Mouse (Mus musculus): ENCODE measurements at regions not wholly inside any gene's neighbourhood (a gene's known extent, or its start where the extent isn't known, plus 50 kb on each side); places are given as distances from the start of the nearest gene placed in this dataset.

DNA sequence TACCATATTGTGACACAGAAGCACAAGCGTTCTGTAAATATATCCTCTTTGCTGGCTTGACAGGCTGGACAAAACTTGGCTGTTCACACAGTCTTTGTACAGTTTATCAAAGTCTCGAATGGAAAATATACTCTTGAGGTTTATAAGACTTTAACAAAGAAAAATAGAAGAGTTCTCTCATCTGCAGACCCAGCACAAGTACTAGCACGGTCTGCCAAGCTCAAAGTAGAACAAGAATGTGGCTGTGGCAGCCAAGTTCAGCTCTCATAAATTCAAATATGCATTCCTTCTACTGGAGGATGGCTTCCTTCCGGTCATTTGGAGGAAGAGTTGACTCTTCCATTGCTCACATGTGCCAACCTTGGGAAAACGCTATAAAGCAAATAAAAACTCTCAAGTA lies 151.2 kb upstream of the Pik3r1 start:
- 83% methylated on average over 5 of the region's 5 CpGs for WGBS
- no peak for DNase-seq (ENCODE audit: extremely low read depth, low read depth, low spot score)
- H3K4me3 ChIP-seq (ENCODE audit: insufficient read depth, low read depth, low read length): no peak overlapping the region
- no peak overlapping the region for H3K27ac ChIP-seq (replicated peaks; ENCODE audit: insufficient read depth, low read depth, low read length)
- H3K36me3 ChIP-seq (ENCODE audit: control insufficient read depth, insufficient read depth, low read length): no peaks in the 10 kb centered on the region
- H3K27me3 ChIP-seq (ENCODE audit: control insufficient read depth, insufficient read depth, low read length): no peaks in the 10 kb centered on the region
- H3K4me1 ChIP-seq (ENCODE audit: control insufficient read depth, insufficient read depth, low read length): peaks cover 12% of the 10 kb centered on the region
- no peak for TF ChIP-seq POLR2A (IDR thresholded peaks at IDR 0.05; ENCODE audit: extremely low read depth, insufficient read depth, low read length)
- no peak for TF ChIP-seq CTCF (IDR thresholded peaks at IDR 0.05; ENCODE audit: low read depth, low read length)
- H3K9ac ChIP-seq (ENCODE audit: low read depth, low read length): no peak overlapping the region
- no peaks in the 10 kb centered on the region for H3K79me2 ChIP-seq (ENCODE audit: control insufficient read depth, insufficient read depth, low read length)

DNA sequence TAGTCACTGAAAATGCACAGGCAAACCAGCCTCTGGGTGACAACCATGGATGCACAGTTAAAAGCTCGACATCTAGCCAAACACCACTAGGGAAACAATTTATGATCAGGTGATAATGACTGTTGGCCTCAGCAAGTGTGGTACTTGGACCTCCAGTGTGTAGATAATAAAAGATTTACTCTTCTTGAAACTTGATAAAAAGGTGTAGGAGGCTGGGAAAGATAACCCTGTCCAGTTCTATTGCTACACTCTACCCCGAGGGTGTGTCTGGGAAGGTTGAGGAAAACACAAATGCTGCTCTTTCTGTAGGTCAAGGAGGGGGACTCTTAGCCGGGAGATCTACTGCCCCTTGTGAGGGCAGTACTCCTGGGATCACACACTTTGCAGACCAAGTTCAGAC lies 152.4 kb upstream of the Pik3r1 start:
- 86% methylated on average over 3 of the region's 3 CpGs for WGBS
- H3K4me1 ChIP-seq (ENCODE audit: control insufficient read depth, insufficient read depth, low read length): peaks cover 13% of the 10 kb centered on the region
- no peak for DNase-seq (ENCODE audit: extremely low read depth, low read depth, low spot score)
- no peaks in the 10 kb centered on the region for H3K36me3 ChIP-seq (ENCODE audit: control insufficient read depth, insufficient read depth, low read length)
- H3K9ac ChIP-seq (ENCODE audit: low read depth, low read length): no peak overlapping the region
- H3K79me2 ChIP-seq (ENCODE audit: control insufficient read depth, insufficient read depth, low read length): no peaks in the 10 kb centered on the region
- TF ChIP-seq POLR2A (IDR thresholded peaks at IDR 0.05; ENCODE audit: extremely low read depth, insufficient read depth, low read length) (no peak), CTCF (IDR thresholded peaks at IDR 0.05; ENCODE audit: low read depth, low read length) (no peak)
- no peak overlapping the region for H3K27ac ChIP-seq (replicated peaks; ENCODE audit: insufficient read depth, low read depth, low read length)
- H3K27me3 ChIP-seq (ENCODE audit: control insufficient read depth, insufficient read depth, low read length): no peaks in the 10 kb centered on the region
- H3K4me3 ChIP-seq (ENCODE audit: insufficient read depth, low read depth, low read length): no peak overlapping the region

DNA sequence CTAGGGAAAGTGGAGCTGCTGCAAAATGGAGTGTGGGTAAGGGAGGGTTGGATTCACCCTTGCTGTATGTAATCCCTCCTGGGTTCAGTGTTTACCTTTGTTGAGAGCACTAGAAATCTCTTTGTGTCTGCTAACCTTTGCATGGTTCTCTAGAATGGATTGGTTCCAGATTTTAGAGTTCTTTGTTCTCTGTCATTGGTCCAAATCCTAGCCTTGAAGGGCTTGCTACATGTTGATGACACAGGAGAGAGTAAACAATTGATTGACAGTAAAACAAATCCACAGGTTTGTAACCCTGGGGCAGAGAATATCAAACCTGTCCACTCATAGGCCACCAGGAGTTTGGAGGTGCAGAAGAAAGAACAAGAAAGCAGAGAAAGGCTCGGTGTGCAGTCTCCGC lies 156.6 kb upstream of the Pik3r1 start:
- no peaks in the 10 kb centered on the region for H3K36me3 ChIP-seq (ENCODE audit: control insufficient read depth, insufficient read depth, low read length)
- no peak overlapping the region for H3K4me3 ChIP-seq (ENCODE audit: insufficient read depth, low read depth, low read length)
- DNase-seq (ENCODE audit: extremely low read depth, low read depth, low spot score): peak; percentile 98
- no peak for TF ChIP-seq CTCF (IDR thresholded peaks at IDR 0.05; ENCODE audit: low read depth, low read length)
- peak overlapping the region; percentile 29 for H3K9ac ChIP-seq (ENCODE audit: low read depth, low read length)
- peaks cover 8% of the 10 kb centered on the region for H3K4me1 ChIP-seq (ENCODE audit: control insufficient read depth, insufficient read depth, low read length)
- H3K79me2 ChIP-seq (ENCODE audit: control insufficient read depth, insufficient read depth, low read length): no peaks in the 10 kb centered on the region
- WGBS: 37% methylated on average over 2 of the region's 2 CpGs
- peak overlapping the region; percentile 87 for H3K27ac ChIP-seq (replicated peaks; ENCODE audit: insufficient read depth, low read depth, low read length)
- H3K27me3 ChIP-seq (ENCODE audit: control insufficient read depth, insufficient read depth, low read length): no peaks in the 10 kb centered on the region

DNA sequence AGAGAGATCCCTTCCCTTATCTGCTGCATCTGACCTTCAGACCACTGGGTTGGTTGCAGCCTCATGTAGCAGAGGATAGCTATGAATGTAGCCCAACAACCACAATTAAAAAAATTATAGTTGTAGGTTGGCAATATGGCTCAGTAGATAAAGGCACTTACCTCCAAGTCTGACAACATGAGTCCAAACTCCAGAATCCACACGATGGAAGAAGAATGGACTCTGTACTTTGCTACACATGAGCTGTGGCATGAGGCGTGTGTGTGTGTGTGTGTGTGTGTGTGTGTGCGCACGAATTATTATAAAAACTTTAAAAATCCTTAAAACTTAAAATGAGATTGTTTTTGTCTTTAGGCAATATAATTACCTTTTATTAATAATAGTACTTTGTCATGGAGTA lies 163.2 kb upstream of the Pik3r1 start:
- peak; percentile 91 for DNase-seq (ENCODE audit: extremely low read depth, low read depth, low spot score)
- 36% methylated on average over 4 of the region's 4 CpGs for WGBS
- no peak overlapping the region for H3K4me3 ChIP-seq (ENCODE audit: insufficient read depth, low read depth, low read length)

DNA sequence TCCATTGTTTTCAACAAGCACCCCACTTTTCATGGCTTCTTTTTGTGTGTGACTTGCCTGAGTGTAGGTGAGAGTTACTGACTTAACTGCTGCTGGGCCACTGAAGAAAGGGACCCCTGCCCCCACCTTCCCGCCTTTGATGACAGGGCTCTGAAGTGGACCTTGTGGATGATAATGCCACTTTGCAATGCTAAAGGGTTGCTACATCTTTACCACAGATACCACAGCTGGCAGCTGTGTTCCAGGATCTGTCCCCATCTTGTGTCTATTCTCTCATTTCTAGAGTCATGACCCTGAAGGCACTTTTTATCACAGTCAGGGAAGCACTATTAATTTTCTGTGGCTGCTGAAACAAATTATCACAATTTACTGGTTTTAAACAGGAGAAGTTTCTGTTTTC lies 163.9 kb upstream of the Pik3r1 start:
- H3K4me1 ChIP-seq (ENCODE audit: control insufficient read depth, insufficient read depth, low read length): peaks cover 11% of the 10 kb centered on the region
- no peak for TF ChIP-seq CTCF (IDR thresholded peaks at IDR 0.05; ENCODE audit: low read depth, low read length)
- no peak for TF ChIP-seq POLR2A (IDR thresholded peaks at IDR 0.05; ENCODE audit: extremely low read depth, insufficient read depth, low read length)
- no peaks in the 10 kb centered on the region for H3K27me3 ChIP-seq (ENCODE audit: control insufficient read depth, insufficient read depth, low read length)
- no peak overlapping the region for H3K27ac ChIP-seq (replicated peaks; ENCODE audit: insufficient read depth, low read depth, low read length)
- WGBS: 95% methylated on average over 1 of the region's 1 CpGs
- H3K9ac ChIP-seq (ENCODE audit: low read depth, low read length): no peak overlapping the region
- DNase-seq (ENCODE audit: extremely low read depth, low read depth, low spot score): no peak
- no peak overlapping the region for H3K4me3 ChIP-seq (ENCODE audit: insufficient read depth, low read depth, low read length)
- H3K36me3 ChIP-seq (ENCODE audit: control insufficient read depth, insufficient read depth, low read length): no peaks in the 10 kb centered on the region
- H3K79me2 ChIP-seq (ENCODE audit: control insufficient read depth, insufficient read depth, low read length): no peaks in the 10 kb centered on the region

More for the DNA sequence above, 163.2 kb upstream of the Pik3r1 start:
- no peaks in the 10 kb centered on the region for H3K36me3 ChIP-seq (ENCODE audit: control insufficient read depth, insufficient read depth, low read length)
- H3K27me3 ChIP-seq (ENCODE audit: control insufficient read depth, insufficient read depth, low read length): no peaks in the 10 kb centered on the region
- H3K27ac ChIP-seq (replicated peaks; ENCODE audit: insufficient read depth, low read depth, low read length): peak overlapping the region; percentile 47; the same call in 1 of the 2 replicates
- H3K9ac ChIP-seq (ENCODE audit: low read depth, low read length): no peak overlapping the region
- H3K4me1 ChIP-seq (ENCODE audit: control insufficient read depth, insufficient read depth, low read length): peaks cover 11% of the 10 kb centered on the region
- H3K79me2 ChIP-seq (ENCODE audit: control insufficient read depth, insufficient read depth, low read length): no peaks in the 10 kb centered on the region
- no peak for TF ChIP-seq CTCF (IDR thresholded peaks at IDR 0.05; ENCODE audit: low read depth, low read length)
- no peak for TF ChIP-seq POLR2A (IDR thresholded peaks at IDR 0.05; ENCODE audit: extremely low read depth, insufficient read depth, low read length)

DNA sequence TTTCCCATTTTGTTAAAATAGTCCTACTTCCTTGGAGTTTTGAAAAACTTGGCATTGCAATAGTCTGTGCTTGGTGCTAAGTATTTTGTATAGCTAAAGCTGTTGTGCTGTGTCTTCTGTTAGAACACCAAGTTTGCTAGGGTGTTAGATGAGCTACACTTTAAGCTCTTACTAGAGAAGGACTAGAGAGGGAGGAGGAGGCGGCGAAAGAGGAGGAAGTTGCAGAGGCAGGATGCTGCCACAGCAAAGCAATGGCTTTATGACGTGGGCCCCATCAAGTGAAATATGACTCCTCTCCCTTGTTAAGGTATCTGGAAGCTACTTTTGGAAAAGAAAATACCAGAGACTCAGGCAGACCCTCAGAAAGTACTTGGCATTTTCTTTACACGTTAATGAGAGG lies 167.8 kb upstream of the Pik3r1 start:
- 85% methylated on average over 4 of the region's 4 CpGs for WGBS
- H3K79me2 ChIP-seq (ENCODE audit: control insufficient read depth, insufficient read depth, low read length): no peaks in the 10 kb centered on the region
- no peaks in the 10 kb centered on the region for H3K27me3 ChIP-seq (ENCODE audit: control insufficient read depth, insufficient read depth, low read length)
- no peaks in the 10 kb centered on the region for H3K36me3 ChIP-seq (ENCODE audit: control insufficient read depth, insufficient read depth, low read length)
- H3K27ac ChIP-seq (replicated peaks; ENCODE audit: insufficient read depth, low read depth, low read length): no peak overlapping the region
- peaks cover 1% of the 10 kb centered on the region; the same call in 1 of the 2 replicates for H3K4me1 ChIP-seq (ENCODE audit: control insufficient read depth, insufficient read depth, low read length)
- no peak overlapping the region for H3K9ac ChIP-seq (ENCODE audit: low read depth, low read length)
- DNase-seq (ENCODE audit: extremely low read depth, low read depth, low spot score): no peak
- TF ChIP-seq POLR2A (IDR thresholded peaks at IDR 0.05; ENCODE audit: extremely low read depth, insufficient read depth, low read length) (no peak), CTCF (IDR thresholded peaks at IDR 0.05; ENCODE audit: low read depth, low read length) (no peak)
- H3K4me3 ChIP-seq (ENCODE audit: insufficient read depth, low read depth, low read length): no peak overlapping the region

Data from liver, adult 2 months (tissue).